Mouse (Mus musculus) forebrain, embryonic 11.5 days (tissue): ENCODE results near the gene Phf19. TPM values are rescaled to one million over a fixed set of nuclear protein-coding genes. Genes with fewer than 3 reads are reported as not detected.

ENCODE experiments used
- ATAC-seq: fragments of 200-750 bp; cut with Nextera tagmentation; replicated peaks from 2 replicates; pipeline ENCODE4 v1.8.0; 2017; ENCODE audit warnings: moderate TSS enrichment; ENCODE audit not compliant: low FRiP score
- DNase-seq: peaks from one replicate; pipeline ENCODE4 v3.0.0-alpha.2; 2017; ENCODE audit warnings: low spot score
- H3K27ac ChIP-seq: fragments of 300-500 bp; sonication (generic); 2 replicates; pipeline ENCODE4 v1.5.1; 2014; ENCODE audit warnings: low read depth, low read length
- H3K27me3 ChIP-seq: fragments of 300-500 bp; sonication (generic); 2 replicates; pipeline ENCODE4 v1.6.1; 2014; ENCODE audit warnings: mild to moderate bottlenecking, low read length, mixed read lengths; ENCODE audit not compliant: control insufficient read depth, insufficient read depth
- H3K36me3 ChIP-seq: fragments of 300-500 bp; sonication (generic); 2 replicates; pipeline ENCODE4 v1.6.1; 2014; ENCODE audit warnings: mild to moderate bottlenecking, low read length, moderate library complexity, mixed read lengths; ENCODE audit not compliant: control insufficient read depth, insufficient read depth
- H3K4me1 ChIP-seq: fragments of 300-500 bp; sonication (generic); replicated peaks from 2 replicates; pipeline ENCODE4 v1.6.1; 2014; ENCODE audit warnings: low read length, mixed read lengths; ENCODE audit not compliant: control insufficient read depth, insufficient read depth
- H3K4me2 ChIP-seq: fragments of 300-500 bp; sonication (generic); 2 replicates; pipeline ENCODE4 v1.6.1; 2014; ENCODE audit warnings: low read depth, mild to moderate bottlenecking, low read length, moderate library complexity, mixed read lengths; ENCODE audit not compliant: severe bottlenecking
- H3K4me3 ChIP-seq: fragments of 300-500 bp; sonication (generic); 2 replicates; pipeline ENCODE4 v1.5.1; 2014; ENCODE audit warnings: low read depth, low read length
- H3K9ac ChIP-seq: fragments of 300-500 bp; sonication (generic); 2 replicates; pipeline ENCODE4 v1.6.1; 2014; ENCODE audit warnings: low read length
- H3K9me3 ChIP-seq: fragments of 300-500 bp; sonication (generic); 2 replicates; pipeline ENCODE4 v1.6.1; 2016; ENCODE audit warnings: low read length, mixed read lengths; ENCODE audit not compliant: control insufficient read depth
- WGBS: fragments of 180-500 bp; shearing (Covaris S2); extraction: QIAGEN DNeasy Blood & Tissue Kit; methylation state at CpG from one replicate; pipeline ENCODE4 v1.1.7; 2014; 5-methylcytosine and 5-hydroxymethylcytosine counted together
- polyA plus RNA-seq: library from polyadenylated mRNA; unstranded; fragments of >200 nt; fragmentation: Nextera tagmentation; extraction: Ambion mirVana; gene quantifications from 2 replicates; pipeline ENCODE4 v1.2.1, GENCODE M21; 2014

Gene Phf19
- polyA plus RNA-seq, 1 experiment from 2014 or later: 4.4 TPM

DNA sequence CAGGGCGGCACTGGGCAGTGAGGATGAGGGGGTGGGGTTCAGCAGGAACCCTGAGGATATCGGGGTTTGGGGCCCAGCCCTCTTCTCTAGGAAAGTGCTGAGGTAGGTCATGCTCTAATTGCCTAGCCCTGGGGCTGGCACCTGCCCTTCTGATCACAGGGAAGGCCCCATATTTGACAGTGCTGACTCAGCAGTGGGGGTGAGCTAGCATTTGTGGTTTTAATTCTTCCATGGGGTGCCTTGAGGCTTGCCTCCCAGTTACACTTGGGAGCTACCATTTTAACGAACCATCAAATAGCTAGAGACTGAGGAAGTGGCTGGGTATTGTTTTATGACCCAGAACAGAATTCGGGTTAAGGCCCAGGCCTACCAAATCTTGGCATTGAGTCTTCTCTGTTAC is 31.8 kb upstream of the Phf19 start:
- 81% methylated on average over 4 of the region's 4 CpGs for WGBS
- Histone ChIP-seq H3K9ac (no peak overlapping the region), H3K36me3 (no peaks in the 10 kb centered on the region), H3K4me3 (no peak overlapping the region), H3K27ac (no peak overlapping the region), H3K9me3 (no peaks in the 10 kb centered on the region), H3K4me1 (no peaks in the 10 kb centered on the region), H3K27me3 (no peaks in the 10 kb centered on the region), H3K4me2 (no peak overlapping the region)
- no peak for DNase-seq
- ATAC-seq: no peak

GRCm38 (mm10) chr2:34944761-34945160 is 30.9 kb upstream of the Phf19 start:
- Histone ChIP-seq H3K27ac (no peak overlapping the region), H3K4me1 (no peaks in the 10 kb centered on the region), H3K27me3 (no peaks in the 10 kb centered on the region), H3K9me3 (no peaks in the 10 kb centered on the region), H3K4me2 (no peak overlapping the region), H3K4me3 (no peak overlapping the region), H3K36me3 (no peaks in the 10 kb centered on the region), H3K9ac (no peak overlapping the region)
- ATAC-seq (no peak), DNase-seq (no peak)
- WGBS: 30% methylated on average over 8 of the region's 8 CpGs

DNA sequence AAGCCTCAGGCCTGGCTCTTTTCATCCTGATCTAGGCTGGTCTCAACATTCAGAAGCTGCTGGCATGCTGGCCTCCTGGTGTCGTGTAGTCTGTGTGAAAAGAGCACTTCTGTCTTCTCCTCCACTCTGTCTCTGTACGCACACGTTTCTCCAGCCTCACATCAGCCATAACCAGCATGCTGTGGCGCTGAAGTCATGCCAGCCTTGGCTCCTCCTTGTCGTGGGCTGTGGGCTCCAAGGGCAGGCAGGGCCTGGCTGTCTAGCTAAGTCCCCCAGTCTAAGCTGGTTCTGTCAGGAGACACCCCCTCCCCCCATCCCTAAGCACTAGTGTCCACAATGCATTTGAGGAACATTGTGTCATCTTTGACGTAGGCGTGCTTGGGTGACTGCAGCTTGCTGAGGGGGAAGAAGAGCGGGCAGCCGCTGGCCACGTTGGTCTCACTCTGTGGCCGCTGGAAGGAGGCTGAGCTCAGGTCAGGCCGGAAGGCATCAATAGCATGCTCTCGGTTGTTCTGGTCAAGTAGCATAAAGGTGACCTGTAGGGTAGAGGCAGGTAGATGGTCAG is 29.8 kb upstream of the Phf19 start:
- Histone ChIP-seq H3K27me3 (no peaks in the 10 kb centered on the region), H3K4me1 (no peaks in the 10 kb centered on the region), H3K9me3 (no peaks in the 10 kb centered on the region), H3K36me3 (no peaks in the 10 kb centered on the region), H3K4me3 (no peak overlapping the region), H3K9ac (no peak overlapping the region), H3K4me2 (no peak overlapping the region), H3K27ac (no peak overlapping the region)
- no peak for DNase-seq
- ATAC-seq: no peak
- 88% methylated on average over 13 of the region's 13 CpGs for WGBS

- 0 out of 2 replicates have a peak, but pooled peaks cover 3% of the 10 kb centered on the region for H3K4me1 ChIP-seq
- no peaks in the 10 kb centered on the region for H3K27me3 ChIP-seq
- H3K9ac ChIP-seq: no peak overlapping the region
- H3K4me3 ChIP-seq: no peak overlapping the region
- no peak overlapping the region for H3K4me2 ChIP-seq
- WGBS: 85% methylated on average over 11 of the region's 11 CpGs
- no peaks in the 10 kb centered on the region for H3K36me3 ChIP-seq
- ATAC-seq: no peak
- H3K27ac ChIP-seq: no peak overlapping the region
- H3K9me3 ChIP-seq: no peaks in the 10 kb centered on the region
- DNase-seq: no peak
These were observed 27.3 kb upstream of the Phf19 start for GRCm38 (mm10) chr2:34941061-34941675.

GRCm38 (mm10) chr2:34940246-34940645 is 26.4 kb upstream of the Phf19 start:
- Histone ChIP-seq H3K4me2 (no peak overlapping the region), H3K4me3 (no peak overlapping the region), H3K27ac (no peak overlapping the region), H3K36me3 (no peaks in the 10 kb centered on the region), H3K4me1 (0 out of 2 replicates have a peak, but pooled peaks cover 3% of the 10 kb centered on the region), H3K9me3 (no peaks in the 10 kb centered on the region), H3K9ac (no peak overlapping the region), H3K27me3 (no peaks in the 10 kb centered on the region)
- DNase-seq (no peak), ATAC-seq (no peak)
- 78% methylated on average over 5 of the region's 5 CpGs for WGBS

GRCm38 (mm10) chr2:34938269-34939208 is 24.7 kb upstream of the Phf19 start:
- 82% methylated on average over 8 of the region's 8 CpGs for WGBS
- no peak overlapping the region for H3K27ac ChIP-seq
- no peak overlapping the region for H3K9ac ChIP-seq
- H3K4me1 ChIP-seq: 0 out of 2 replicates have a peak, but pooled peaks cover 3% of the 10 kb centered on the region
- no peak overlapping the region for H3K4me3 ChIP-seq
- H3K4me2 ChIP-seq: no peak overlapping the region
- DNase-seq: no peak
- ATAC-seq: no peak
- H3K9me3 ChIP-seq: no peaks in the 10 kb centered on the region
- no peaks in the 10 kb centered on the region for H3K36me3 ChIP-seq
- H3K27me3 ChIP-seq: no peaks in the 10 kb centered on the region

DNA sequence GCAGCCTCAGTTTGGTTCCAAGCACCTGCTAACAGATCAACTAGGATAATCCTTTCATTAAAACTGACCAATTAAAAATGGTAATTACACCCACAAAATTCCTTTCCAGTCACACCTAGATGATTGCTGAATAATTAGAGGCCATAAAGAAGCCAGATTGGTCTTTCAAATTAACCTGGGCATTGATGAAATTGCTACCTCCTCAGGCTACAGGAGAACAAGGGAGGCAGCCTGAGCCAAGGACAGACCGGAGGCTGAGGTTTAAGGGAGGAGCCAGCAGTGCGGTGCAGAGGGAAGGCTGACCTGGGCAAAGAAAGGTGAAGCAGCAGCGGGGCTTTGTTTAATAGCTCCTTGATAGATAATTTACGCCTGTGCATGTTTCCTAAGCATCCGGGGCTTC is 23.6 kb upstream of the Phf19 start:
- Histone ChIP-seq H3K4me3 (no peak overlapping the region), H3K4me1 (0 out of 2 replicates have a peak, but pooled peaks cover 3% of the 10 kb centered on the region), H3K36me3 (no peaks in the 10 kb centered on the region), H3K9ac (no peak overlapping the region), H3K27me3 (no peaks in the 10 kb centered on the region), H3K4me2 (no peak overlapping the region), H3K27ac (no peak overlapping the region), H3K9me3 (no peaks in the 10 kb centered on the region)
- DNase-seq (no peak), ATAC-seq (no peak)
- 40% methylated on average over 5 of the region's 5 CpGs for WGBS

DNA sequence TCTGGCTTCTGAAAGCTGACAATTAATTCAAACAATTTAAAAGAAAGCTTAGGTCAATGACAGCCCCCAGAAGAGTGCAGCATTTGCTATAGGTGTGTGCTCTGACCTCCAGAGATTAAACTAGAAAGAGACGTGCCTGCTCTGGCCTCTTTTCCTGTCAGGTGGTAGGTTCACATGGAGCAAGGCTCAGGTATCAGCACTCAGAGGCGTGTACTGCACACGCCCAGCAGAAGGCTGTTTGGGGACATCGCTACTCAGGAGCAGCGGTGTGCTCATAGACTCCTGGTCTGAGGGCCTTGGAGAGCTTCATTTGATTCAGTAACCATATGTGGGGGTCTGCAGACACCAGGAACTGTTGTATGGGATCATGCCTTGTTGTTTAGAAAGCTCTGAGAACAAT is 13.5 kb upstream of the Phf19 start:
- Histone ChIP-seq H3K9me3 (no peaks in the 10 kb centered on the region), H3K4me3 (no peak overlapping the region), H3K27ac (no peak overlapping the region), H3K4me2 (no peak overlapping the region), H3K27me3 (no peaks in the 10 kb centered on the region), H3K36me3 (no peaks in the 10 kb centered on the region), H3K4me1 (no peaks in the 10 kb centered on the region), H3K9ac (no peak overlapping the region)
- DNase-seq (no peak), ATAC-seq (no peak)
- WGBS: 72% methylated on average over 5 of the region's 5 CpGs
